ENCODE assay signal across 15 mouse cellular contexts in genomic region chr2:149545708-149546107, GRCm38 (mm10).
"Had no signal": no experiment of that assay in that cellular context is flagged by ENCODE, and none has a peak within 500 bp of the region (broad histone marks: within the 10 kb centered on the region; RNA-seq: fewer than 3 reads in every experiment).

No protein-coding gene starts in this region.

- ATAC-seq: midbrain, embryonic 15.5 days had no signal

- H3K4me3 ChIP-seq: left cerebral cortex, adult 2 months; limb, embryonic 10.5 days; liver, embryonic 15.5 days; megakaryocyte, embryonic 14.5 days; midbrain, embryonic 15.5 days; stomach, embryonic 15.5 days had no signal

- H3K9ac ChIP-seq: liver, embryonic 15.5 days; midbrain, embryonic 15.5 days; stomach, embryonic 15.5 days had no signal

- H3K4me1 ChIP-seq: limb, embryonic 10.5 days; liver, embryonic 15.5 days; megakaryocyte, embryonic 14.5 days; midbrain, embryonic 15.5 days; stomach, embryonic 15.5 days had no signal

- H3K9me3 ChIP-seq: limb, embryonic 10.5 days; liver, embryonic 15.5 days; megakaryocyte, embryonic 14.5 days; midbrain, embryonic 15.5 days; stomach, embryonic 15.5 days had no signal

- H3K36me3 ChIP-seq: limb, embryonic 10.5 days; liver, embryonic 15.5 days; midbrain, embryonic 15.5 days; stomach, embryonic 15.5 days had no signal

- H3K27ac ChIP-seq: left cerebral cortex, adult 2 months; limb, embryonic 10.5 days; liver, embryonic 15.5 days; macrophage; midbrain, embryonic 15.5 days; stomach, embryonic 15.5 days had no signal

- H3K27me3 ChIP-seq: liver, embryonic 15.5 days; megakaryocyte, embryonic 14.5 days; midbrain, embryonic 15.5 days; stomach, embryonic 15.5 days had no signal

- H3K4me2 ChIP-seq: liver, embryonic 11.5 days; liver, embryonic 15.5 days; midbrain, embryonic 11.5 days; midbrain, embryonic 15.5 days; stomach, embryonic 15.5 days had no signal

- DNase-seq: kidney, adult 8-10 months; kidney, postnatal 25 days; lung, adult 2 months; lung, postnatal 14 days; right cerebral cortex, postnatal 14 days; thymus, postnatal 36 days had no signal
